Mouse (Mus musculus): Measurements from ENCODE around the gene Bmp2. TPM values are rescaled to one million over a fixed set of nuclear protein-coding genes. Genes with fewer than 3 reads are reported as not detected.

The Bmp2 gene
- polyA plus RNA-seq (2014; fragmentation: Nextera tagmentation; extraction: Ambion mirVana): 11.2 and 12.2 TPM in 2 replicates

- H3K9ac ChIP-seq (ENCODE audit: low read depth, low read length): peak within 1 kb of the TSS; percentile 80
- no peaks in the 10 kb centered on the region for H3K9me3 ChIP-seq (ENCODE audit: control insufficient read depth, low read length)
- ATAC-seq (ENCODE audit: low read depth) (peak; percentile 77), DNase-seq (ENCODE audit: low spot score) (peak; percentile 84)
- no peaks in the 10 kb centered on the region for H3K4me1 ChIP-seq (ENCODE audit: control insufficient read depth, insufficient read depth, low read length)
- H3K4me3 ChIP-seq (ENCODE audit: low read depth, low read length): peak within 1 kb of the TSS; percentile 78
- peak within 1 kb of the TSS; percentile 77 for H3K27ac ChIP-seq (replicated peaks; ENCODE audit: low read depth, low read length)
- peaks cover 21% of the 10 kb centered on the region for H3K27me3 ChIP-seq (replicated peaks; ENCODE audit: control insufficient read depth, insufficient read depth, low read length)
- H3K4me2 ChIP-seq (ENCODE audit: low read depth, low read length): peak within 1 kb of the TSS; percentile 83
- no peaks in the 10 kb centered on the region for H3K36me3 ChIP-seq (ENCODE audit: control insufficient read depth, insufficient read depth, low read length)
- under 1% methylated on average over 43 of the region's 110 CpGs for WGBS
Measured at GRCm38 (mm10) chr2:133552031-133552841, at the start of gene Bmp2. Gene Bmp2, plus strand, starts transcription at chr2:133552159.

GRCm38 (mm10) chr2:133505678-133506077 lies 46.3 kb upstream of the Bmp2 start:
- no peaks in the 10 kb centered on the region for H3K36me3 ChIP-seq (ENCODE audit: control insufficient read depth, insufficient read depth, low read length)
- no peak overlapping the region for H3K27ac ChIP-seq (replicated peaks; ENCODE audit: low read depth, low read length)
- ATAC-seq (ENCODE audit: low read depth): no peak
- H3K9ac ChIP-seq (ENCODE audit: low read depth, low read length): no peak overlapping the region
- WGBS: 78% methylated on average over 2 of the region's 2 CpGs
- DNase-seq (ENCODE audit: low spot score): no peak
- H3K4me2 ChIP-seq (ENCODE audit: low read depth, low read length): no peak overlapping the region
- no peaks in the 10 kb centered on the region for H3K4me1 ChIP-seq (ENCODE audit: control insufficient read depth, insufficient read depth, low read length)
- H3K9me3 ChIP-seq (ENCODE audit: control insufficient read depth, low read length): no peaks in the 10 kb centered on the region
- no peak overlapping the region for H3K4me3 ChIP-seq (ENCODE audit: low read depth, low read length)
- no peaks in the 10 kb centered on the region for H3K27me3 ChIP-seq (replicated peaks; ENCODE audit: control insufficient read depth, insufficient read depth, low read length)

- Histone ChIP-seq H3K4me2 (ENCODE audit: low read depth, low read length) (no peak overlapping the region), H3K4me1 (ENCODE audit: control insufficient read depth, insufficient read depth, low read length) (no peaks in the 10 kb centered on the region), H3K36me3 (ENCODE audit: control insufficient read depth, insufficient read depth, low read length) (no peaks in the 10 kb centered on the region), H3K9me3 (ENCODE audit: control insufficient read depth, low read length) (no peaks in the 10 kb centered on the region), H3K9ac (ENCODE audit: low read depth, low read length) (no peak overlapping the region), H3K27me3 (replicated peaks; ENCODE audit: control insufficient read depth, insufficient read depth, low read length) (no peaks in the 10 kb centered on the region), H3K27ac (replicated peaks; ENCODE audit: low read depth, low read length) (no peak overlapping the region), H3K4me3 (ENCODE audit: low read depth, low read length) (no peak overlapping the region)
- WGBS: 78% methylated on average over 4 of the region's 4 CpGs
- DNase-seq (ENCODE audit: low spot score): no peak
- ATAC-seq (ENCODE audit: low read depth): no peak
Measured at GRCm38 (mm10) chr2:133507045-133507444, 44.9 kb upstream of the Bmp2 start.

- Histone ChIP-seq H3K4me2 (ENCODE audit: low read depth, low read length) (no peak overlapping the region), H3K9me3 (ENCODE audit: control insufficient read depth, low read length) (no peaks in the 10 kb centered on the region), H3K4me3 (ENCODE audit: low read depth, low read length) (no peak overlapping the region), H3K4me1 (ENCODE audit: control insufficient read depth, insufficient read depth, low read length) (no peaks in the 10 kb centered on the region), H3K27ac (replicated peaks; ENCODE audit: low read depth, low read length) (no peak overlapping the region), H3K27me3 (replicated peaks; ENCODE audit: control insufficient read depth, insufficient read depth, low read length) (no peaks in the 10 kb centered on the region), H3K36me3 (ENCODE audit: control insufficient read depth, insufficient read depth, low read length) (no peaks in the 10 kb centered on the region), H3K9ac (ENCODE audit: low read depth, low read length) (no peak overlapping the region)
- no peak for DNase-seq (ENCODE audit: low spot score)
- WGBS: 81% methylated on average over 16 of the region's 16 CpGs
- ATAC-seq (ENCODE audit: low read depth): no peak
Measured at GRCm38 (mm10) chr2:133509141-133509540, 42.8 kb upstream of the Bmp2 start.

GRCm38 (mm10) chr2:133511011-133511779 lies 40.8 kb upstream of the Bmp2 start:
- no peaks in the 10 kb centered on the region for H3K36me3 ChIP-seq (ENCODE audit: control insufficient read depth, insufficient read depth, low read length)
- no peak overlapping the region for H3K27ac ChIP-seq (replicated peaks; ENCODE audit: low read depth, low read length)
- WGBS: 77% methylated on average over 9 of the region's 9 CpGs
- ATAC-seq (ENCODE audit: low read depth) (no peak), DNase-seq (ENCODE audit: low spot score) (no peak)
- H3K9ac ChIP-seq (ENCODE audit: low read depth, low read length): no peak overlapping the region
- no peaks in the 10 kb centered on the region for H3K27me3 ChIP-seq (replicated peaks; ENCODE audit: control insufficient read depth, insufficient read depth, low read length)
- no peaks in the 10 kb centered on the region for H3K9me3 ChIP-seq (ENCODE audit: control insufficient read depth, low read length)
- H3K4me2 ChIP-seq (ENCODE audit: low read depth, low read length): no peak overlapping the region
- H3K4me1 ChIP-seq (ENCODE audit: control insufficient read depth, insufficient read depth, low read length): no peaks in the 10 kb centered on the region
- H3K4me3 ChIP-seq (ENCODE audit: low read depth, low read length): no peak overlapping the region

- Histone ChIP-seq H3K27me3 (replicated peaks; ENCODE audit: control insufficient read depth, insufficient read depth, low read length) (no peaks in the 10 kb centered on the region), H3K9me3 (ENCODE audit: control insufficient read depth, low read length) (no peaks in the 10 kb centered on the region), H3K4me1 (ENCODE audit: control insufficient read depth, insufficient read depth, low read length) (0 out of 2 replicates have a peak, but pooled peaks cover 3% of the 10 kb centered on the region), H3K36me3 (ENCODE audit: control insufficient read depth, insufficient read depth, low read length) (no peaks in the 10 kb centered on the region), H3K4me2 (ENCODE audit: low read depth, low read length) (no peak overlapping the region), H3K27ac (replicated peaks; ENCODE audit: low read depth, low read length) (no peak overlapping the region), H3K4me3 (ENCODE audit: low read depth, low read length) (no peak overlapping the region), H3K9ac (ENCODE audit: low read depth, low read length) (no peak overlapping the region)
- 84% methylated on average over 4 of the region's 4 CpGs for WGBS
- ATAC-seq (ENCODE audit: low read depth) (no peak), DNase-seq (ENCODE audit: low spot score) (no peak)
Measured at GRCm38 (mm10) chr2:133516331-133517046, 35.5 kb upstream of the Bmp2 start.

GRCm38 (mm10) chr2:133517867-133518266 lies 34.1 kb upstream of the Bmp2 start:
- Histone ChIP-seq H3K9me3 (ENCODE audit: control insufficient read depth, low read length) (no peaks in the 10 kb centered on the region), H3K27ac (replicated peaks; ENCODE audit: low read depth, low read length) (no peak overlapping the region), H3K4me1 (ENCODE audit: control insufficient read depth, insufficient read depth, low read length) (0 out of 2 replicates have a peak, but pooled peaks cover 3% of the 10 kb centered on the region), H3K9ac (ENCODE audit: low read depth, low read length) (no peak overlapping the region), H3K4me2 (ENCODE audit: low read depth, low read length) (no peak overlapping the region), H3K27me3 (replicated peaks; ENCODE audit: control insufficient read depth, insufficient read depth, low read length) (no peaks in the 10 kb centered on the region), H3K4me3 (ENCODE audit: low read depth, low read length) (no peak overlapping the region), H3K36me3 (ENCODE audit: control insufficient read depth, insufficient read depth, low read length) (no peaks in the 10 kb centered on the region)
- DNase-seq (ENCODE audit: low spot score) (no peak), ATAC-seq (ENCODE audit: low read depth) (no peak)
- WGBS: 93% methylated on average over 2 of the region's 2 CpGs

- H3K9ac ChIP-seq (ENCODE audit: low read depth, low read length): no peak overlapping the region
- no peak overlapping the region for H3K4me3 ChIP-seq (ENCODE audit: low read depth, low read length)
- H3K27ac ChIP-seq (replicated peaks; ENCODE audit: low read depth, low read length): no peak overlapping the region
- 0 out of 2 replicates have a peak, but pooled peaks cover 3% of the 10 kb centered on the region for H3K4me1 ChIP-seq (ENCODE audit: control insufficient read depth, insufficient read depth, low read length)
- ATAC-seq (ENCODE audit: low read depth) (no peak), DNase-seq (ENCODE audit: low spot score) (peak; percentile 41)
- no peaks in the 10 kb centered on the region for H3K27me3 ChIP-seq (replicated peaks; ENCODE audit: control insufficient read depth, insufficient read depth, low read length)
- no peak overlapping the region for H3K4me2 ChIP-seq (ENCODE audit: low read depth, low read length)
- no peaks in the 10 kb centered on the region for H3K36me3 ChIP-seq (ENCODE audit: control insufficient read depth, insufficient read depth, low read length)
- H3K9me3 ChIP-seq (ENCODE audit: control insufficient read depth, low read length): no peaks in the 10 kb centered on the region
- 37% methylated on average over 5 of the region's 5 CpGs for WGBS
Measured at GRCm38 (mm10) chr2:133521193-133521592, 30.8 kb upstream of the Bmp2 start.
